Mouse (Mus musculus): ENCODE measurements around the gene Henmt1.

Henmt1 gene

GRCm38 (mm10) chr3:108997284-108997683 lies 57.6 kb downstream of the Henmt1 start:
- no peak for DNase-seq (ENCODE audit: low read depth, low spot score)

GRCm38 (mm10) chr3:108997762-108998161 lies 58.1 kb downstream of the Henmt1 start:
- no peak for DNase-seq (ENCODE audit: low read depth, low spot score)

GRCm38 (mm10) chr3:108999173-108999572 lies 59.5 kb downstream of the Henmt1 start:
- DNase-seq (ENCODE audit: low read depth, low spot score): no peak

GRCm38 (mm10) chr3:109005777-109006176 lies 66.1 kb downstream of the Henmt1 start:
- no peak for DNase-seq (ENCODE audit: low read depth, low spot score)

GRCm38 (mm10) chr3:109008180-109008579 lies 68.5 kb downstream of the Henmt1 start:
- no peak for DNase-seq (ENCODE audit: low read depth, low spot score)
